Mouse (Mus musculus) ES-E14 (cell line): ENCODE measurements at regions not wholly inside any gene's neighbourhood (a gene's known extent, or its start where the extent isn't known, plus 50 kb on each side); places are given as distances from the start of the nearest gene placed in this dataset.

Source experiments
- DNase-seq: peaks from one replicate; pipeline ENCODE4 v3.0.0-alpha.2; 2013; ENCODE audit warnings: low read depth, low spot score
- H3K27ac ChIP-seq: 2 replicates; pipeline ENCODE4 v1.5.1; 2012; ENCODE audit warnings: low read depth, mild to moderate bottlenecking, low read length, moderate library complexity, mixed read lengths; ENCODE audit not compliant: poor library complexity, insufficient read depth, severe bottlenecking
- H3K36me3 ChIP-seq: 2 replicates; pipeline ENCODE4 v1.6.1; 2012; ENCODE audit warnings: mild to moderate bottlenecking, low read length, moderate library complexity, mixed read lengths; ENCODE audit not compliant: control insufficient read depth, poor library complexity, insufficient read depth, severe bottlenecking
- H3K4me1 ChIP-seq, 2 experiments: fragments of 150-350 bp in 1 of 2; sonication (generic) in 1 of 2; 2 replicates each; pipeline ENCODE4 v1.6.1; 2012; ENCODE audit warnings: low read length in 2 of 2, mild to moderate bottlenecking in 1 of 2, mixed read lengths in 1 of 2; ENCODE audit not compliant: control insufficient read depth in 2 of 2, insufficient read depth in 2 of 2, poor library complexity in 1 of 2
- H3K4me3 ChIP-seq, 2 experiments: fragments of 150-350 bp in 1 of 2; sonication (generic) in 1 of 2; 2 replicates each; pipeline ENCODE4 v1.5.1; 2012; ENCODE audit warnings: low read length in 2 of 2, low read depth in 1 of 2, mild to moderate bottlenecking in 1 of 2, mixed read lengths in 1 of 2; ENCODE audit not compliant: insufficient read depth in 1 of 2, poor library complexity in 1 of 2, severe bottlenecking in 1 of 2
- H3K9ac ChIP-seq: 2 replicates; pipeline ENCODE4 v1.6.1; 2012; ENCODE audit warnings: low read depth, mild to moderate bottlenecking, low read length, mixed read lengths; ENCODE audit not compliant: poor library complexity, insufficient read depth, severe bottlenecking
- H3K9me3 ChIP-seq: fragments of 150-350 bp; sonication (generic); 2 replicates; pipeline ENCODE4 v1.6.1; 2012; ENCODE audit warnings: low read depth, mild to moderate bottlenecking, low read length; ENCODE audit not compliant: control insufficient read depth, insufficient read depth
- CHD2 ChIP-seq: IDR thresholded peaks from 2 replicates; pipeline ENCODE4 v1.6.1; 2014; ENCODE audit warnings: mild to moderate bottlenecking, low read depth, low read length, inconsistent platforms
- HCFC1 ChIP-seq: IDR thresholded peaks from 2 replicates; pipeline ENCODE4 v1.6.1; 2012; ENCODE audit warnings: low read length, inconsistent platforms, borderline replicate concordance; ENCODE audit not compliant: insufficient read depth
- MAFK ChIP-seq: IDR thresholded peaks from 2 replicates; pipeline ENCODE4 v1.6.1; 2014; ENCODE audit warnings: mild to moderate bottlenecking, low read depth, low read length, inconsistent platforms; ENCODE audit not compliant: insufficient read depth
- ZC3H11A ChIP-seq: IDR thresholded peaks from 2 replicates; pipeline ENCODE4 v1.6.1; 2012; ENCODE audit warnings: low read depth, mild to moderate bottlenecking, inconsistent platforms, low read length, borderline replicate concordance
- ZNF384 ChIP-seq: IDR thresholded peaks from 2 replicates; pipeline ENCODE4 v1.6.1; 2012; ENCODE audit warnings: low read depth, low read length, inconsistent platforms
- in situ Hi-C, 2 experiments: fragments of 600-800 bp; cut with MboI; formaldehyde crosslinking; loops; one replicate each; pipeline ENCODE4 v1.15.1; 2025; ENCODE audit warnings: low sequenced_read_pairs in 2 of 2, inconsistent platforms in 1 of 2; ENCODE audit not compliant: unreplicated experiment in 2 of 2

DNA sequence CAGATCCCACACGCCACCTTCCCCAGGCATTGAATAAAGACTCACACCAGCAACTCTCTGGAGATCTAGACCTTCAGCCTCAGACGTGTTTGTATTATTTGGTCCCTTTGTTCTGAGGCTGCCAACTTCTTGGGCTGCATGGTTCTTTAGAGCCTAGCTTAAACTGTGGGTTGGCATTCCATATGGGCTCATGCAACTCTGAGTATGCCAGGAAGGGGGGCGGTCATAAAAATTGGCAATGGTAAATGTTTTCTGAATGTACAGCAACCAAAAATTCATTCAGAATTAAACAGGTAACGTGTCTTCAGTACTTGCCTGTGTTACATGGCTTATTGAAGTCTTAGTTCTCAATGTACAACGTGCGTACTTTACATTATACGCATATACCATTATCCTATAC is 103.1 kb downstream of the Dusp6 start:
- Histone ChIP-seq H3K9ac (no peak overlapping the region), H3K4me1 (no peaks in the 10 kb centered on the region), H3K4me3 (no peak overlapping the region), H3K27ac (no peak overlapping the region), H3K36me3 (no peaks in the 10 kb centered on the region), H3K9me3 (no peaks in the 10 kb centered on the region)
- in situ Hi-C loops = no loop called here
- no peak for DNase-seq
- no peak for TF ChIP-seq MAFK
- TF ChIP-seq ZNF384 = no peak
- TF ChIP-seq ZC3H11A = no peak
- no peak for TF ChIP-seq HCFC1
- TF ChIP-seq CHD2 = no peak

DNA sequence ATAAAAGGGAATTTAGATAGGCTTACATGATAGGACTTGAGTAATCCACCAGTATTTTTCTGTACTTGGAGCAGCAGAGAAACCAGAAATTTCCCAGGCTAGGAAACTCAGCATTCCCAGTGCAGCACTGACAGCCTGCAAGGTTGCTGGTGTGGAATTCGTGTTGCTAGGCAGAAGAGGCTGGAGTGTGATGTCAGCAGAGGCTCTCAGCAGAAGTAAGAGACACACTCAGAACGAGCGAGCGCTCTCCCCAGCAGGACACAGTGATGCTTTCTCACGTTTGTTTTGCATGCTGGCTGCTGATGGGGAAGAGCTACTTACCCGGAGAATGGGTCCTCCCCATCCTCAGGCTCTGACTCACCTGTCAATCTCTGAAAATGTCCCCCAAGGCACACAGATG is 104.7 kb downstream of the Dusp6 start:
- DNase-seq = no peak
- no peaks in the 10 kb centered on the region for H3K9me3 ChIP-seq
- H3K4me3 ChIP-seq = no peak overlapping the region
- TF ChIP-seq HCFC1 (no peak), ZNF384 (no peak), CHD2 (no peak), MAFK (no peak), ZC3H11A (no peak)
- H3K27ac ChIP-seq = no peak overlapping the region
- H3K36me3 ChIP-seq = no peaks in the 10 kb centered on the region
- no peak overlapping the region for H3K9ac ChIP-seq
- in situ Hi-C loops = no loop called here
- no peaks in the 10 kb centered on the region for H3K4me1 ChIP-seq

DNA sequence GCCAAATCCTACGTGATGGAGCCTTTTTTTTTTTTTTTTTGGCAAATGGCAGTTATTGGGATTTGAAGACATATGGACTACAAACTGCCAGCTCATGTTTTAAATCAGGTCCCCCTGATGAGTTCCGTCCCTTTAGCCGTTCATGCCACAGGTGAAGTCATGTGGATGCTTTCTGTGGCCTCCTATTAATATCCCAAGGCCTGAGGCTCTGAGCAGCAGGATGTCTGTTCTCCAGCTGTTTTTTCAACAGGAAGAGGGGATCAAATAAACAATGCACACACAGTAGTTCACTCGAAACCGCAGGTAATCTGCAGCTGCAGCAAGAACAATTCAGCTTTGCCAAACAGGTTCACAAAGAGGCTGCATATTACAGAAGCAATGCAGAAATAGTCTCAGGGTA is 112.1 kb downstream of the Dusp6 start:
- Histone ChIP-seq H3K27ac (no peak overlapping the region), H3K4me3 (no peak overlapping the region), H3K9ac (no peak overlapping the region), H3K36me3 (no peaks in the 10 kb centered on the region), H3K9me3 (no peaks in the 10 kb centered on the region), H3K4me1 (no peaks in the 10 kb centered on the region)
- in situ Hi-C loops = no loop called here
- no peak for DNase-seq
- TF ChIP-seq ZC3H11A (no peak), CHD2 (no peak), ZNF384 (no peak), MAFK (no peak)

DNA sequence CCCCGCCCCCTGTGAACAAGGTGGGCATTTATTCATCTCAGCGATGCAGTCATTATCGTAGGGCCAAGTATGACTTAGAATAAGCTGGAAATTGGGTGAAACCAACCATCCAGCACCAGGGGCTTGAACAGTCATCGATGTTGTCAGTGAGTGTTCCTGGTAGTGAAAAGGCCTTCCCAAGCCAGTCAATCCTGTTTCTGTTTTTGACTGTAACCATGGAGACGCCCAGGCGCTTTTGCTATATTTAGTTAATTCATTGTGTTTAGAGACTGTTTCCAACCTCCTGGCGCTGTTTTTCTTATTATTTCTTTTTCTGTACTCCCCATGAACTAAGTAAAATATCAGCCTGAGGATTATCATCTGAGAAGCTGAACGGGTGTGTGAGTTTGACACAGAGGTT is 113.4 kb downstream of the Dusp6 start:
- no peak overlapping the region for H3K27ac ChIP-seq
- no peaks in the 10 kb centered on the region for H3K36me3 ChIP-seq
- in situ Hi-C loops = no loop called here
- H3K9me3 ChIP-seq = no peaks in the 10 kb centered on the region
- no peak overlapping the region for H3K4me3 ChIP-seq
- no peak overlapping the region for H3K9ac ChIP-seq
- no peak for TF ChIP-seq MAFK
- TF ChIP-seq ZNF384 = no peak
- TF ChIP-seq ZC3H11A = no peak
- TF ChIP-seq HCFC1 = no peak
- TF ChIP-seq CHD2 = no peak
- DNase-seq = no peak
- H3K4me1 ChIP-seq = no peaks in the 10 kb centered on the region

DNA sequence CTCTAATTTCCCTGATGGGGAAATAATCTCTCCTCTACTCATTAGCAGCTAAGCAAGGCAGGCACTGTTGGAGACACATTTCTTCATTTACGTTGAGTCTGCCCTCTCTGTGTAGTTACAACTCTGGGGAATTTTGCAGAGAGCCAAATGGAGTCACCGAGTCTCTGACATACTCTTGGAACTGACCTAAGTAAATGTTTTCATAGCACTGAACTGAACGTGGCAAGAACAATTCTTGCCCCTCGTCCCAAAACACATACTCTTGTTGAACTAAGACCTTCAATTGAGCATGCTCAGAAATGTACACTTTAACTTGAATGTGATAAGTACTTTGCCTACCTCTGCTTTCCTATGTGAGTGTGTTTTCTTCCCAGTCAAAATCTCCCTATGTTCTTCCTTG is 114.5 kb downstream of the Dusp6 start:
- H3K27ac ChIP-seq = no peak overlapping the region
- TF ChIP-seq MAFK = no peak
- no peak for TF ChIP-seq HCFC1
- TF ChIP-seq ZNF384 = no peak
- no peak for TF ChIP-seq CHD2
- TF ChIP-seq ZC3H11A = no peak
- H3K9ac ChIP-seq = no peak overlapping the region
- no peaks in the 10 kb centered on the region for H3K4me1 ChIP-seq
- H3K9me3 ChIP-seq = no peaks in the 10 kb centered on the region
- DNase-seq = no peak
- in situ Hi-C loops = no loop called here
- no peaks in the 10 kb centered on the region for H3K36me3 ChIP-seq
- no peak overlapping the region for H3K4me3 ChIP-seq
